Mouse (Mus musculus) midbrain, embryonic 10.5 days (tissue): ENCODE results near the gene Klhdc2. TPM values are rescaled to one million over a fixed set of nuclear protein-coding genes. Genes with fewer than 3 reads are reported as not detected.

Source experiments
- DNase-seq: peaks from one replicate; pipeline ENCODE4 v3.0.0-alpha.2; 2017; ENCODE audit warnings: low spot score
- H3K27ac ChIP-seq: fragments of 300-500 bp; sonication (generic); replicated peaks from 2 replicates; pipeline ENCODE4 v1.5.1; 2016; ENCODE audit warnings: mild to moderate bottlenecking
- H3K27me3 ChIP-seq: fragments of 300-500 bp; sonication (generic); 2 replicates; pipeline ENCODE4 v1.6.1; 2016; ENCODE audit warnings: low read depth, mild to moderate bottlenecking; ENCODE audit not compliant: poor library complexity, severe bottlenecking
- H3K36me3 ChIP-seq: fragments of 300-500 bp; sonication (generic); 2 replicates; pipeline ENCODE4 v1.6.1; 2016; ENCODE audit warnings: mild to moderate bottlenecking, moderate library complexity
- H3K4me1 ChIP-seq: fragments of 300-500 bp; sonication (generic); 2 replicates; pipeline ENCODE4 v1.6.1; 2016
- H3K4me3 ChIP-seq: fragments of 300-500 bp; sonication (generic); 2 replicates; pipeline ENCODE4 v1.5.1; 2016; ENCODE audit warnings: mild to moderate bottlenecking, moderate library complexity
- H3K9me3 ChIP-seq: fragments of 300-500 bp; sonication (generic); replicated peaks from 2 replicates; pipeline ENCODE4 v1.6.1; 2016; ENCODE audit warnings: mild to moderate bottlenecking
- WGBS: fragments of 180-500 bp; shearing (Covaris S2); methylation state at CpG from one replicate; pipeline ENCODE4 v1.1.7; 2016; 5-methylcytosine and 5-hydroxymethylcytosine counted together
- polyA plus RNA-seq: library from polyadenylated mRNA; unstranded; fragments of >200 nt; fragmentation: Nextera tagmentation; extraction: Ambion mirVana; gene quantifications from 2 replicates; pipeline ENCODE4 v1.2.1, GENCODE M21; 2016

Gene Klhdc2
- polyA plus RNA-seq, 1 experiment from 2014 or later, result 208 TPM

GRCm38 (mm10) chr12:69287535-69287934, 8.9 kb upstream of the Klhdc2 start:
- Histone ChIP-seq H3K27ac (no peak overlapping the region), H3K36me3 (no peaks in the 10 kb centered on the region), H3K27me3 (no peaks in the 10 kb centered on the region), H3K9me3 (no peaks in the 10 kb centered on the region), H3K4me3 (no peak overlapping the region), H3K4me1 (no peaks in the 10 kb centered on the region)
- WGBS, result 89% methylated on average over 8 of the region's 8 CpGs
- DNase-seq, result no peak

GRCm38 (mm10) chr12:69288699-69289098, 7.8 kb upstream of the Klhdc2 start:
- Histone ChIP-seq H3K9me3 (no peaks in the 10 kb centered on the region), H3K27me3 (no peaks in the 10 kb centered on the region), H3K27ac (no peak overlapping the region), H3K4me3 (no peak overlapping the region), H3K4me1 (no peaks in the 10 kb centered on the region), H3K36me3 (no peaks in the 10 kb centered on the region)
- 84% methylated on average over 9 of the region's 9 CpGs for WGBS
- DNase-seq, result no peak

DNA sequence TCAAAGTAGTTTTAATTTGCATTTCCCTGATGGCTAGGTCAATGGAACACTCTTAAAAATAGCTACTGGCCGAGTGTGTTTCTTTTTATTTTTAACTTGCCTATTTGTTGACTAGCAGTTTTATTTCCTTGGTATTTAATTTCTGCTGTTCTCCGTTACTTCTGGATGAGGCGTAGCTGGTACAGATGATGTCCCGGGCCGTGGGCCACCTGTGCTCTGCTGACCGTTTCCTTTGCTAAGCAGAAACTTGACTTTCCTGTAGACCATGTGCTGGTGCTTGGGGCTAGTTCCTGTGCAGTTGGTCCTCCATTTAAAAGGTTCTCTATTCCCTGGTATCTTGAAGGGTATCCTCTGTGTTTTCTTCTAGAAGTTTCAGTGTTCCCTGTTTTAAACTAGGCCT, 4.1 kb upstream of the Klhdc2 start:
- no peaks in the 10 kb centered on the region for H3K9me3 ChIP-seq
- H3K36me3 ChIP-seq, result no peaks in the 10 kb centered on the region
- no peak for DNase-seq
- no peak overlapping the region for H3K4me3 ChIP-seq
- no peaks in the 10 kb centered on the region for H3K27me3 ChIP-seq
- 91% methylated on average over 6 of the region's 6 CpGs for WGBS
- H3K27ac ChIP-seq, result no peak overlapping the region
- peaks cover 11% of the 10 kb centered on the region for H3K4me1 ChIP-seq

DNA sequence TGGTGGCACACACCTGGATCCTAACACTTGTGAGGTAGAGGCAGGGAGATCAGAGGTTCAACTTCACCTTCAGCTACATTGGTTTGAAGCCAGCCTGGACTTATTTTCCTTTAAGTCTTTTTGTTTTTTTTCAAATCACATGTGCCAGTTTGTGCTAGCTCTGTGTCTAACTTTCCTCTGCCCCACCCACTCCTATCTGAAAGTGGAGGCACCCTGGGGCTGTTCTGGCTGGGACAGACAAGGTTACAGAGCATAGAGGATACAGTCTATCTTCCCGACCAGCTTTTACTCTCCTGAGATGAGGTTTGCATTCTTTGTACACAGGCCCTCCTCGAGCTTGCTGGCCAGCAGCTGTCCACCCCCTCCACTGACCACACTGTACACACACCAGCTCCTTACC, 2.7 kb upstream of the Klhdc2 start:
- 65% methylated on average over 2 of the region's 2 CpGs for WGBS
- peaks cover 23% of the 10 kb centered on the region for H3K4me1 ChIP-seq
- DNase-seq, result no peak
- no peak overlapping the region; the same call in 1 of the 2 replicates for H3K27ac ChIP-seq
- no peak overlapping the region for H3K4me3 ChIP-seq
- no peaks in the 10 kb centered on the region for H3K9me3 ChIP-seq
- peaks cover 6% of the 10 kb centered on the region; the same call in 1 of the 2 replicates for H3K36me3 ChIP-seq
- H3K27me3 ChIP-seq, result no peaks in the 10 kb centered on the region

- H3K9me3 ChIP-seq, result no peaks in the 10 kb centered on the region
- WGBS, result 80% methylated on average over 2 of the region's 2 CpGs
- no peak for DNase-seq
- H3K4me3 ChIP-seq, result no peak overlapping the region
- peaks cover 17% of the 10 kb centered on the region for H3K36me3 ChIP-seq
- H3K27me3 ChIP-seq, result no peaks in the 10 kb centered on the region
- no peak overlapping the region for H3K27ac ChIP-seq
- H3K4me1 ChIP-seq, result peaks cover 31% of the 10 kb centered on the region
Observed at GRCm38 (mm10) chr12:69294936-69295335, 1.5 kb upstream of the Klhdc2 start.

DNA sequence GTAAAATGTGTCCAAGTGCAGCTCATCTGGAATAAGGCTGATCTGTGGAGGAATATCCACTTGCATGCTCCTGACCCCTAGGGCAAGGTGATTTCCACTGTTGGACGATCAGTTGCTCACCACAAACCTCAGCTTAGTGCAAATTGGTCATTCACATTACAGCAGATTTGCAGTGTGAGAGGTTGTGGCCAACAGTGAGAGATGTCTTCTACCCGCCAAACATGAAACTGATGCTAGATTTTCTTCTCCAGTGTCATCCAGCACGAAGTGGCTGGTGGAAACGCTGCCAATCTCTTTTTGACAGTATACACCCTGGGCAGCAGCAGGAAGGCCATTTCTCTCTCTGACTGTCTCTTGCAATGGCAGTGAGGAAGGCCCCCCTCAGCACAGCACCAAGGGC, 830 bp upstream of the Klhdc2 start:
- no peaks in the 10 kb centered on the region for H3K9me3 ChIP-seq
- no peaks in the 10 kb centered on the region for H3K27me3 ChIP-seq
- H3K36me3 ChIP-seq, result peaks cover 24% of the 10 kb centered on the region
- DNase-seq, result no peak
- H3K27ac ChIP-seq, result peak overlapping the region; percentile 99
- peaks cover 31% of the 10 kb centered on the region for H3K4me1 ChIP-seq
- WGBS, result 77% methylated on average over 4 of the region's 4 CpGs
- peak overlapping the region; percentile 89; the same call in 1 of the 2 replicates for H3K4me3 ChIP-seq

DNA sequence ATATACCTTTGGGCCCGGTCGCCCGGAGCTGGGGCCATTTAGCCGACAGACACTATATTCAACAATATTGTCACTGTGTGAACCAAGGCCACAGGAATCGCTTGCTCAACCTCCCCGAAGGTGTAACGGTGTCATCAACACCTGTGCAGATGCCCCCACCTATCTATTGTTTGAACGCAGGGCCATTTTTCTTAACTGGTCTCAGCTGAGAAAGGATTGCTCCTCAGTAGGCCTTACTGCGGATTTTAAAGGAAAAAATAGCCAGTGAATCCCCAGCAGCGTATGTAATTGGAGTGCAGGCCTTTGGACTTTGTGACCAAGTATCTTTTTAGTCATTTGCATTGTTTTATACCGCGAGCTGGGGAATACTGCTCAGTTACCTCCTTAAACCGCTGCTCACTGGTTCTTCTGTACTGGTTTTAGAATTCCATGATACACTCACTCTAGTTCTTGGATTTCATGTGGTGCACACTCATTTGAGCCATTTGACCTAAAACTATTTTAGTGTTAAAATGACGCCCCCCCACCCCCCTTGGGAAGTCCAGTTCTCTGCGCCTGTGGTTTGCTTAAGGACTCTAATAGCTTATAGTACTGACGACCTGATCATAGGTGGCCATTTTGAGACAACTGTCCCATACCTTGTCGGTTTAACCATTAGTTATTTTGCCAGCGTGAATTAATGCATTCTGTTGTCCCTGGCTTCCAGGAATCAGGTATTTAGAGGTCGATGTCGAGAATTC, 1.1 kb downstream of the Klhdc2 start:
- H3K4me1 ChIP-seq, result peaks cover 31% of the 10 kb centered on the region
- DNase-seq, result no peak

GRCm38 (mm10) chr12:69298281-69298680, 1.8 kb downstream of the Klhdc2 start:
- Histone ChIP-seq H3K4me3 (peak overlapping the region; percentile 89), H3K36me3 (peaks cover 49% of the 10 kb centered on the region)
- no peak for DNase-seq

More for the DNA sequence above, 1.1 kb downstream of the Klhdc2 start:
- no peaks in the 10 kb centered on the region for H3K27me3 ChIP-seq
- peak overlapping the region; percentile 89 for H3K4me3 ChIP-seq
- no peaks in the 10 kb centered on the region for H3K9me3 ChIP-seq
- H3K27ac ChIP-seq, result peak overlapping the region; percentile 99
- WGBS, result 22% methylated on average over 20 of the region's 20 CpGs
- peaks cover 43% of the 10 kb centered on the region for H3K36me3 ChIP-seq

DNA sequence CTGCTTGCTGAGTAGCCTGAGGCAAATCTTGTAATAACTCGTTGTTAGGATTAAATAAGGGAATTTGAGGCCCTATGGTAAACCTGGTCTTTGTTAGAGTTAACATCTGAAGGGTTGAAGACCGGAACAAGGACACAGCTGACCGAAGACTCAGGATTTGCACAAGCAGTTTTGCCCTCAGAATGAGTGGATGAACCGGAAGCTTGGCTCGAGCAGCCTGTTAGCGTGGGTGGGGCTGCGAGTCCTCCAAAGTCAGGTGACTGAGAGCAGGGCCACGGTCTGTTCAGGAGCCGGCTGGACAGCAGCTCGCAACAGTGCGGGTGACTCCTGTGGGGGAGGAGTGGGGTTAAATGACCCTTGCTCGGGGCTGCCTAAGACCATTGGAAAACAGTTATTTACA, 2.8 kb downstream of the Klhdc2 start:
- 81% methylated on average over 12 of the region's 12 CpGs for WGBS
- no peaks in the 10 kb centered on the region for H3K27me3 ChIP-seq
- peaks cover 59% of the 10 kb centered on the region for H3K36me3 ChIP-seq
- H3K9me3 ChIP-seq, result no peaks in the 10 kb centered on the region
- H3K4me3 ChIP-seq, result peak overlapping the region; percentile 89; the same call in 1 of the 2 replicates
- DNase-seq, result no peak
- H3K27ac ChIP-seq, result no peak overlapping the region
- peaks cover 31% of the 10 kb centered on the region for H3K4me1 ChIP-seq

More at GRCm38 (mm10) chr12:69298281-69298680, 1.8 kb downstream of the Klhdc2 start:
- peaks cover 31% of the 10 kb centered on the region for H3K4me1 ChIP-seq
- 93% methylated on average over 4 of the region's 4 CpGs for WGBS
- H3K27me3 ChIP-seq, result no peaks in the 10 kb centered on the region
- H3K9me3 ChIP-seq, result no peaks in the 10 kb centered on the region
- H3K27ac ChIP-seq, result no peak overlapping the region

- WGBS, result 92% methylated on average over 3 of the region's 3 CpGs
- Histone ChIP-seq H3K4me1 (peaks cover 31% of the 10 kb centered on the region), H3K36me3 (peaks cover 65% of the 10 kb centered on the region), H3K27me3 (no peaks in the 10 kb centered on the region), H3K27ac (no peak overlapping the region), H3K4me3 (no peak overlapping the region), H3K9me3 (no peaks in the 10 kb centered on the region)
- DNase-seq, result no peak
Observed at GRCm38 (mm10) chr12:69299831-69300230, 3.4 kb downstream of the Klhdc2 start.

GRCm38 (mm10) chr12:69300391-69300790, 3.9 kb downstream of the Klhdc2 start:
- Histone ChIP-seq H3K36me3 (peaks cover 70% of the 10 kb centered on the region), H3K4me1 (peaks cover 31% of the 10 kb centered on the region), H3K27me3 (no peaks in the 10 kb centered on the region), H3K4me3 (no peak overlapping the region), H3K9me3 (no peaks in the 10 kb centered on the region), H3K27ac (no peak overlapping the region)
- WGBS, result 86% methylated on average over 2 of the region's 2 CpGs
- DNase-seq, result no peak

GRCm38 (mm10) chr12:69302171-69302570, 5.7 kb downstream of the Klhdc2 start:
- 96% methylated on average over 12 of the region's 12 CpGs for WGBS
- Histone ChIP-seq H3K27me3 (no peaks in the 10 kb centered on the region), H3K9me3 (no peaks in the 10 kb centered on the region), H3K4me1 (peaks cover 20% of the 10 kb centered on the region), H3K36me3 (peaks cover 88% of the 10 kb centered on the region), H3K27ac (no peak overlapping the region), H3K4me3 (no peak overlapping the region)
- DNase-seq, result no peak

GRCm38 (mm10) chr12:69304051-69304450, 7.6 kb downstream of the Klhdc2 start:
- DNase-seq, result no peak
- H3K9me3 ChIP-seq, result no peaks in the 10 kb centered on the region
- H3K27me3 ChIP-seq, result no peaks in the 10 kb centered on the region
- H3K27ac ChIP-seq, result no peak overlapping the region
- 90% methylated on average over 2 of the region's 2 CpGs for WGBS
- H3K4me3 ChIP-seq, result no peak overlapping the region
- H3K36me3 ChIP-seq, result peaks cover 99% of the 10 kb centered on the region
- H3K4me1 ChIP-seq, result peaks cover 6% of the 10 kb centered on the region
